Mouse (Mus musculus): ENCODE results near the gene Glb1l. TPM values are rescaled to one million over a fixed set of nuclear protein-coding genes. Genes with fewer than 3 reads are reported as not detected.

The Glb1l gene
- polyA plus RNA-seq, 1 experiment from 2014 or later: 19.9 TPM

GRCm38 (mm10) chr1:75212542-75212941, 1.9 kb upstream of the Glb1l start:
- peaks cover 42% of the 10 kb centered on the region for H3K4me1 ChIP-seq (replicated peaks)
- H3K27me3 ChIP-seq (ENCODE audit: insufficient read depth, poor library complexity, severe bottlenecking): peaks cover 30% of the 10 kb centered on the region
- no peak overlapping the region for H3K27ac ChIP-seq
- WGBS: 71% methylated on average over 4 of the region's 4 CpGs
- no peak for DNase-seq (ENCODE audit: low spot score)
- H3K9me3 ChIP-seq: no peaks in the 10 kb centered on the region
- no peak overlapping the region for H3K4me3 ChIP-seq
- peaks cover 47% of the 10 kb centered on the region for H3K36me3 ChIP-seq

DNA sequence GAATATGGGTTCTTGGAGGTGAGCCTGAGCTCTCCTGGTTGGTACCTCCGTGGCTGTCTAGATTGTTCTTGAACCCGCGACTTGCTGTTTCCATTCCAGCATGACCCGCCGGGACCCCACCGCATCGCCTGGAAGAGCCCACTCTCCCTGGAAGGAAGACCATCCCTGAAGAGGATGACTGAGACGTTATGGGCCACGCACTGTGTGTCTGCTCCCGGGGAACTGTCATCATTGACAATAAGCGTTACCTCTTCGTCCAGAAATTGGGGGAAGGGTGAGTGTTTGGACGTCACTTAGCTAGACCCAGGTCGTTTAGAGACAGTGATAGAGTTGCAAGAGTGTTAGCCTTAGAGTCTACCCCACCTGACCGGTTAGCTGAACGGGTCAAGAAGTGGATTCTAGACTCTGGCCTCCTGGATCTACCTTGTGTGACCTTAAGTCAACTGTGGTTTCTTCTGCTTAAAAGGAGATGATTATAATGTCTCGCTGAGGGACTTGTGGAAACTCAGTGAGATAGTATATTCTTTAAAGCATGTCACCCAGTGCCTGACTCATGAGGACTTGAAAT, 612 bp upstream of the Glb1l start:
- H3K27ac ChIP-seq: peak overlapping the region; percentile 93
- H3K36me3 ChIP-seq: peaks cover 46% of the 10 kb centered on the region
- H3K27me3 ChIP-seq (ENCODE audit: insufficient read depth, poor library complexity, severe bottlenecking): peaks cover 17% of the 10 kb centered on the region
- 13% methylated on average over 17 of the region's 17 CpGs for WGBS
- DNase-seq (ENCODE audit: low spot score): no peak
- H3K9me3 ChIP-seq: no peaks in the 10 kb centered on the region
- H3K4me1 ChIP-seq (replicated peaks): peaks cover 42% of the 10 kb centered on the region
- H3K4me3 ChIP-seq: peak overlapping the region; percentile 89

GRCm38 (mm10) chr1:75208967-75209678, 1.5 kb downstream of the Glb1l start:
- peak; percentile 23 for DNase-seq (ENCODE audit: low spot score)
- Histone ChIP-seq H3K27ac (peak overlapping the region; percentile 69), H3K4me1 (replicated peaks) (peaks cover 42% of the 10 kb centered on the region), H3K9me3 (no peaks in the 10 kb centered on the region), H3K4me3 (peak overlapping the region; percentile 89), H3K27me3 (ENCODE audit: insufficient read depth, poor library complexity, severe bottlenecking) (peaks cover 7% of the 10 kb centered on the region), H3K36me3 (peaks cover 25% of the 10 kb centered on the region)
- 12% methylated on average over 34 of the region's 34 CpGs for WGBS

- H3K36me3 ChIP-seq: peaks cover 41% of the 10 kb centered on the region
- H3K4me1 ChIP-seq (replicated peaks): no peaks in the 10 kb centered on the region
- DNase-seq (ENCODE audit: low spot score): no peak
- H3K4me3 ChIP-seq: no peak overlapping the region
- H3K27ac ChIP-seq: no peak overlapping the region
- H3K9me3 ChIP-seq: no peaks in the 10 kb centered on the region
- H3K27me3 ChIP-seq (ENCODE audit: insufficient read depth, poor library complexity, severe bottlenecking): no peaks in the 10 kb centered on the region
- 90% methylated on average over 1 of the region's 1 CpGs for WGBS
Measured at GRCm38 (mm10) chr1:75201236-75201635, 9.4 kb downstream of the Glb1l start.

GRCm38 (mm10) chr1:75192452-75192851, 18.2 kb downstream of the Glb1l start:
- peaks cover 31% of the 10 kb centered on the region for H3K4me1 ChIP-seq (replicated peaks)
- under 1% methylated on average over 19 of the region's 19 CpGs for WGBS
- no peaks in the 10 kb centered on the region for H3K9me3 ChIP-seq
- H3K27ac ChIP-seq: peak overlapping the region; percentile 91
- no peak for DNase-seq (ENCODE audit: low spot score)
- H3K27me3 ChIP-seq (ENCODE audit: insufficient read depth, poor library complexity, severe bottlenecking): no peaks in the 10 kb centered on the region
- peak overlapping the region; percentile 89 for H3K4me3 ChIP-seq
- peaks cover 34% of the 10 kb centered on the region for H3K36me3 ChIP-seq

- Histone ChIP-seq H3K36me3 (peaks cover 34% of the 10 kb centered on the region), H3K4me3 (peak within 1 kb of the TSS; percentile 89), H3K9me3 (no peaks in the 10 kb centered on the region), H3K4me1 (replicated peaks) (peaks cover 31% of the 10 kb centered on the region), H3K27ac (peak within 1 kb of the TSS; percentile 91), H3K27me3 (ENCODE audit: insufficient read depth, poor library complexity, severe bottlenecking) (no peaks in the 10 kb centered on the region)
- under 1% methylated on average over 56 of the region's 56 CpGs for WGBS
- peak; percentile 96 for DNase-seq (ENCODE audit: low spot score)
Measured at GRCm38 (mm10) chr1:75191622-75192402, 18.8 kb downstream of the Glb1l start, which contains the start of the genes Ankzf1 and Atg9a. Gene Ankzf1 (plus strand): TSS chr1:75192151. Gene Atg9a (minus strand): TSS chr1:75192196.

DNA sequence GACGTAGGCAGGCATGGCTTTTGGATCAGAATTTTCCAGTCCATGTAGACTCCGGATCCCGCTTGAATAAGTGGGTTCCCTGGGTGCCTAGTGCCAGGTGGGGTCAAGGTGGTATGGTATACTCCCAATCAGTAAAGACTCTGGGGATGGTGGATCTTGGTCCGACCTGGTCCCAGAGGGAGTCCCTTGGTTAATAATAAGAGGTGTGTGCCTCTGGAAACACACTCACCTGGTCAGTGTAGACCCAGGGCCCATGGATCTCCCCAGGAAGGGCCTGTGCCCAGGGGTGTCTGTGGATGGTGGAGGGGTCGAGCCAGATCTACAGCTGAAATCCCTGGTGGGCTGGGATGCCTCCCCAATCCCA, 19.4 kb downstream of the Glb1l start:
- Histone ChIP-seq H3K27me3 (ENCODE audit: insufficient read depth, poor library complexity, severe bottlenecking) (no peaks in the 10 kb centered on the region), H3K36me3 (peaks cover 34% of the 10 kb centered on the region), H3K9me3 (no peaks in the 10 kb centered on the region), H3K4me3 (peak overlapping the region; percentile 89), H3K27ac (peak overlapping the region; percentile 91), H3K4me1 (replicated peaks) (peaks cover 31% of the 10 kb centered on the region)
- no peak for DNase-seq (ENCODE audit: low spot score)
- WGBS: 45% methylated on average over 5 of the region's 5 CpGs

DNA sequence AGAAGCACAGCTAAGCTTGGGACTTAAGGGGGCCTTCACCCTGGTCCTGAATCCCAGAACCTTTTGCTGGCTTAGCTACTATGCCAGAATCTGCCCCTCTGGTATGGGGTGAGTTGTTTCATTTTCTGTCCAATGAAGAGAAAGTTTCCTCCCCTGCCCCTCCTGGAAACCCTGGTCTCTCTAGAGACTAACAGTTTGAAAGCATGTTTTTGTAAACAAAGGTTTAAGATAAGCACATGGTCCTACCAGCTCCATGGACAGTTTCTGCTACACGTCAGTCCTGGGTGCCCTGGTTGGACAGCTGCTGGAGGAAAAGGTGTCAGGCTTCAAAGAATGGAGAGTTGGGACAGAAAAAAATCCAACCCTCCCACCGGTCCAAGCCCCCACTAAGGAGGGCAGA, 20.0 kb downstream of the Glb1l start:
- Histone ChIP-seq H3K27ac (no peak overlapping the region), H3K9me3 (no peaks in the 10 kb centered on the region), H3K4me3 (peak overlapping the region; percentile 89; the same call in 1 of the 2 replicates), H3K27me3 (ENCODE audit: insufficient read depth, poor library complexity, severe bottlenecking) (no peaks in the 10 kb centered on the region), H3K36me3 (peaks cover 34% of the 10 kb centered on the region), H3K4me1 (replicated peaks) (peaks cover 31% of the 10 kb centered on the region)
- 72% methylated on average over 2 of the region's 2 CpGs for WGBS
- no peak for DNase-seq (ENCODE audit: low spot score)

GRCm38 (mm10) chr1:75187914-75188483, 22.6 kb downstream of the Glb1l start:
- WGBS: 91% methylated on average over 2 of the region's 2 CpGs
- H3K4me1 ChIP-seq (replicated peaks): peaks cover 23% of the 10 kb centered on the region
- H3K27ac ChIP-seq: no peak overlapping the region
- no peaks in the 10 kb centered on the region for H3K27me3 ChIP-seq (ENCODE audit: insufficient read depth, poor library complexity, severe bottlenecking)
- no peak for DNase-seq (ENCODE audit: low spot score)
- peaks cover 45% of the 10 kb centered on the region for H3K36me3 ChIP-seq
- H3K4me3 ChIP-seq: no peak overlapping the region
- no peaks in the 10 kb centered on the region for H3K9me3 ChIP-seq

- Histone ChIP-seq H3K36me3 (peaks cover 54% of the 10 kb centered on the region), H3K4me1 (replicated peaks) (peaks cover 16% of the 10 kb centered on the region), H3K27ac (no peak overlapping the region), H3K4me3 (no peak overlapping the region), H3K27me3 (ENCODE audit: insufficient read depth, poor library complexity, severe bottlenecking) (no peaks in the 10 kb centered on the region), H3K9me3 (no peaks in the 10 kb centered on the region)
- no peak for DNase-seq (ENCODE audit: low spot score)
Measured at GRCm38 (mm10) chr1:75187126-75187525, 23.5 kb downstream of the Glb1l start.

GRCm38 (mm10) chr1:75185495-75185894, 25.1 kb downstream of the Glb1l start:
- Histone ChIP-seq H3K27ac (no peak overlapping the region), H3K4me1 (replicated peaks) (peaks cover 11% of the 10 kb centered on the region), H3K9me3 (no peaks in the 10 kb centered on the region), H3K4me3 (no peak overlapping the region), H3K27me3 (ENCODE audit: insufficient read depth, poor library complexity, severe bottlenecking) (no peaks in the 10 kb centered on the region), H3K36me3 (peaks cover 68% of the 10 kb centered on the region)
- WGBS: 92% methylated on average over 11 of the region's 11 CpGs
- no peak for DNase-seq (ENCODE audit: low spot score)

DNA sequence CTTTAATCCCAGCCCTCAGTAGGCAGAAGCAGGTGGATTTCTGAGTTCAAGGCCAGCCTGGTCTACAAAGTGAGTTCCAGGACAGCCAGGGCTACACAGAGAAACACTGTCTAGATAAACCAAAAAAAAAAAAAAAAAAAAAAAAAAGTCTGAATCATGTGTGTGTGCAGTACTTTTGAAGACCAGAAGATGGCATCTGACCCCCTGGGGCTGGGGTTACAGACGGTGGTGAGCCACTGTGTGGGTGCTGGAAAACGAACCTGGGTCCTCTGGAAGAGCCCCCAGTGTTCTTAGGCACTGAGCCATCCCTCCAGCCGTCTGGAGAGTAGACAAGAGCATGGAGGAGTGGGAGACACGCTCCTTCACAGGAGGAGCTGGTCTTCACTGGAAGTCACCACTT, 28.5 kb downstream of the Glb1l start:
- Histone ChIP-seq H3K27me3 (ENCODE audit: insufficient read depth, poor library complexity, severe bottlenecking) (no peaks in the 10 kb centered on the region), H3K4me3 (no peak overlapping the region), H3K36me3 (peaks cover 67% of the 10 kb centered on the region), H3K27ac (no peak overlapping the region), H3K9me3 (no peaks in the 10 kb centered on the region), H3K4me1 (replicated peaks) (peaks cover 34% of the 10 kb centered on the region)
- no peak for DNase-seq (ENCODE audit: low spot score)
- 70% methylated on average over 4 of the region's 4 CpGs for WGBS
